Mouse (Mus musculus): ENCODE results near the gene Gna15.

The Gna15 gene

DNA sequence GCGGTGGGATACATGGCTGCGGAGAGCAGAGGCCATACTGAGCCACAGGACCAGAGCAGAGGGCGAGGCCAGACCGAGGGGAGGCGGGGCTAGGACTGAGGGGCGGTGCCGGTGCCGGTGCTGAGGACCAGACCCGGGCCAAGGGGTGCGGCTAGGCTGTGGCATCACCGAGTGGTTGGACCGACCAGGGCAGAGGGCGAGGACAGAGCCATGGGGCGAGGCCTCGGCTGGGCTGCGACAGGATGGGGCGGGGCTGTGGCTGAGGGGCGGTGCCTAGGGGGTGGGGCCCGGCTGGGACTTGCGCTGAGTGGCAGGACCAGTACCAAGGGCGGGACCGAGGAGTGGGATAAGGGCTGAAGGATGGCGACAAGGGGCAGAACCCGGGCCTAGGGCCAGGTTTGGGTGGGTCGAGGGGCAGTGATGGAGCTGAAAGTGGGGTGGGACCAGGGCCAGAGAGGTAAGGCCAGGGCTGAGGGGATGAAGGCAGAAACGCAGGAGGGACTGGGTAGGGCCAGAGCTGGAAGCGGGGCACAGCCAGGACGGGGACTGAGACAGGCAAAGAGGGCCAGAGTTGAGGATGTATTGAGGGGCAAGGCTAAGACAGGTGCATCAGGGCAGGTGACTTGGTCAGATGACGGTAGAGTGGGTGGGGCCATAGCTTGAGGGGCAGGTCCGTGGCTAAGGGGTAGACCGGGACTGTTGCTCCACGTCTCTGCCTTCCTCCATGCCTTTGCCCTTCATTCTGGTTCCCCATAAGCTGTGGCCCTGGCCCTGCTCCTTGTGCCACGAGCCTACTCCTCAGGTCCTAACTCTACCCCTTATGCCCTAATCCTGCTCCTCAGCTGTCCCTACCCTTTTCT, 59.4 kb downstream of the Gna15 start:
- DNase-seq = peak; percentile 33

DNA sequence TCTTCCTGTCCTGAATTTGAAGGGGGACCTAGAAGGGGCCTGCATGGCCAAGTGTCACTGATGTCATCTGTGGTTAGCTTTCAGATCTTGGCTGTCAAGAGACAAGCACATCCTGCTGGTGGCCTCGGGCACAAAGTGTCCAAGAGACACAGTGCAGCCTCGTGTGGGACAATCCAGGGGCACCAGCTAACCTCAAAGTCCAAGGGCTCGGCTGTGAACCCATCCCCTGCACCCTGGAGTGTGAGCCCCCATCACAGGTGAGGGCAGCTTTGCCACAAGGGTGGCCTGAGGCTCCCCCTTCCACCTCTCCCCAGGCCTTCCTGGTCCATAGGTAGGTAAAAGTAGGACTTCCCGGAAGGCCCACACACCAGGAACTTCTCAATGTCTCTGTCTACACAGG, 60.5 kb downstream of the Gna15 start:
- no peak for DNase-seq

DNA sequence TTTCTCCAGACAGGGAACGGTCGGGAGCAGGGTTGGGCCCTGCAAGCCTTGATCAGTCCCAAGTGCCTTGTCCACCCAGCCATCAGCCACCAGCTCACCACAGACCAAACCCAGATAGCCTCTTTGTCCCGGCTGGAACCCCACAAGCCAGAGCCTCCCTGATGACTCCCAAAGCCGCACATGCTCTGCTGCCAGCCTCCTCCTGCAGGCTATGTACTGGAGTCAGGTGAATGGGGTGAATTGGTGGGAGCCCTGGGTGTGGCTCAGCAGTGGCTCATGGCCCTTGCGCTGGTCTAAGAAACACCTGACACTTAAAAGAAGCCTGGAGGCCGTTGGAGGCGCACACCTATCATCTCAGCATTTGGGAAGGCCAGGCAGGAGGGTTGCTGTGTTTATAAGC, 61.1 kb downstream of the Gna15 start:
- no peak for DNase-seq

DNA sequence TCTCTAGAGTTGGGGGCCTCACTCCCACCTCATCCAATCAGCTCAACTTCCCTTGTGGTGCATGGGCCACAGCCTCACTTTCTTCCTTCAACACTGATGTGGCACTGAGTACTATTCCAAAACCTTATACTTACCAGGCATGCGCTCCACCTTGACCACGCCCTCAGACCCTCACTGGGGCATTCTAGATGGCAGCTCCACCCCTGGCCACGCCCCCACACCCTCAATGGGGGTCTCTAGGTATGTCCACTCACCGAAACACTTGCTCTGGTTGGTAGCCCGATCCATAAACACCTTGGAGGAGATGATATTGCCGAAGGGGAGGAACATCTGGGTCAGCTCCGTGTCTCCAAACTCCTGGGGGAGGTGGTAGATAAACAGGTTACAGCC, 61.6 kb downstream of the Gna15 start:
- DNase-seq = no peak

DNA sequence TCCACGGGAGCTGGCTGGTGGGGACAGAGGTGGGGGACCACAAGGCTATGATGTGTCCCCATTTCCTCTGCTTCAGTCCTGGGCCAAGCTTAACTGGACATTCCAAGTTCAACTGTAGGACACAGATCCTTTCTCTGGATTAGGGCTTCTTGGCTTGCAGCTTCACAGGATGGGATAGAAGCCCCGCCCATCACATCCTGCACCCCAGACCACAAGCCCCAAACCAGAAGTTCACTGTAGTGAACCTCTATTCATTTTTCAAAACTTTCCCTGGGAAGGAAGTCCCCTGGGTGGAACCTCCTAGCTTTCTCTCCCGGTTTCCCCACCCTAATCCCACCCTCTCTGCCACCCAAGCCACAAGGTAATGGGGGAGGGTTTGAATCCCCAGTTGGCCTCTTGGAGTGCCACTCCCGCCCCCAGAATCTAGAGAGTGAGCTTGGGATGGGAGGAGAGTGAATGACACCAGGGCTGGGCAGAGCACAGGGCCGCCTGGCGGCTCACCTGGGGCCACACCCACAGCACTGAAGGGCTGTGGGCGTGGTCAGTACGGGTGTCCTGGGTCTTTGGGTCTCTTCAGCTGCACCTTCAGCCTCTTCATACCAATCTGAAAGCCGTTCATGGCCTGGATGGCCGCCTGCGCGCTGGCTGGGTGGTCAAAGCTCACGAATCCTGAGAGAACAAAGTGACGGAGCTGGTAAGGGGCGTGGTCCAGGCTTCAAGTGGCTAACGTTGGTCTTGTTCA, 62.2 kb downstream of the Gna15 start:
- no peak for DNase-seq

DNA sequence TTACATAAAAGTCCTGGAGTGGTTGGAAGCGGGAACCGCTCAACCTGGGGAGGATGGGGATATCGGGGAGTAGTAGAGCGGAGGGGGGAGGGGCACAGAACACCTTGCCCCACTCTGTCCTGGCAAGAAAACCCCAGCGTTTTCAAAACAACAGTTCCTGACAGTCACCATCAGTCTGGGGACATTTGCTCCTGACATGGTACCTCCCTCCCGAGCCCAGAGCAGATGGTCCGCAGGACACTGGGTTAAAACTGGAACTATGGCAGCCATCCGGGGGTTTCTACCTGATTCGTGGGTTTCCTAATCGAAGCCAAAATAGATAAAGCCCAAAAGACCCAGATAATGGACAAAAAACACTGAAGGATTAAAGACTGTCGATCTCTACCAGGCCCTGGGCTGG, 63.1 kb downstream of the Gna15 start:
- no peak for DNase-seq

DNA sequence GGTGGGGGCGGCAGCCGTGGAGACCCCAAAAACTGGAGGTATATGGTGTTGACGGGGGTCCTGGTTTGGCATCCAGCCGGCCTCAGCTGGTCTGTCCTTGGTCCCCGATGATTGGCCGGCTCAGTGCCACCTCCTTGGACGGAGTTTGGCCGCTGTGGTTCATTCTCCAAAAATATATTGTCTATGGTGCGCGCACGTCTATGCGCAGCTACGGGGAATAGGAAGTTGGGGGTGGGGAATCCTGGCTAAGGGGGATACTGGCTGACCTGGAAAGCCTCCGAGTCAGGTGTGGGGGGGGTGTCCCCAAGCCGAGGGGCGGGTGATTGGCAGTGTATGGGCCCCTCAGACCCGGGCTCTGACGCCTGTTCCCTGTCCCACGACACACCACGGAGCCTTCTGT, 63.6 kb downstream of the Gna15 start:
- no peak for DNase-seq

DNA sequence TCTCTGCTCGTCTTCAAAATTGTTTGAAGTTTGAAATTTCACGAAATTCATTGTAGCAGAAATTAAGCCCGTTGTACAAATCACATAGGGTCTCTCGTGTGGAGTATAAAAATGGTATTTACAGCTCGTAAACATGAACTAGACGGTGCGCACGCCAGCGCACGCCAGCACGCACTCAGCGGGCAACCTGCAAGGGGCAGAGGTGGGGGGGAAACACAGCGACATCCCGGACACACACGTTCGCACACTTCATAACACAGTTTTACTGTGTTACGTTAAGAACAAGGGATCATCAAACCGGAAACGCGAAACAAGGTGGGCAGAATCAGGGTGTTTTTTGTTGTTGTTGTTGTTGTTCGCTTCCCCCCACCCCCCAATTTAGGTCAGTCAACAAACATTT, 64.6 kb downstream of the Gna15 start:
- no peak for DNase-seq

DNA sequence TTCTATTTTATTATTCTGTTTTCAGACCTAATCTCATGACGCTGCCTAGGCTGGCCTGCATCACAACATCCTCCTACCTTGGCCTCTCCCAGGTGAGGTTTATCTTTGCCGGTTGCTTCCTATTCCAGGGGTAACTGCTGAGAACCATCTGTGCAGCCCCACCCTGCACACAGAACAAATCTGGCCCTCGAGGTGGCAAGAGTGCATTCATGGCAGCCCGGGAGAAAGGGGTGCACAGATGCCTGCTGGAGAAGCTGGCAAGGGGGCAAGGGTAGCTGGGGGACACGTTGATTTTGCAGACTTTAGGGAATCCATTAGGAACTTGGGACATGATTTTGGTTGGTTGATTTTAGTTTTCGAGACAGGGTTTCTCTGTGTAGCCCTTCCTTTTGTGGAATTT, 65.8 kb downstream of the Gna15 start:
- no peak for DNase-seq

DNA sequence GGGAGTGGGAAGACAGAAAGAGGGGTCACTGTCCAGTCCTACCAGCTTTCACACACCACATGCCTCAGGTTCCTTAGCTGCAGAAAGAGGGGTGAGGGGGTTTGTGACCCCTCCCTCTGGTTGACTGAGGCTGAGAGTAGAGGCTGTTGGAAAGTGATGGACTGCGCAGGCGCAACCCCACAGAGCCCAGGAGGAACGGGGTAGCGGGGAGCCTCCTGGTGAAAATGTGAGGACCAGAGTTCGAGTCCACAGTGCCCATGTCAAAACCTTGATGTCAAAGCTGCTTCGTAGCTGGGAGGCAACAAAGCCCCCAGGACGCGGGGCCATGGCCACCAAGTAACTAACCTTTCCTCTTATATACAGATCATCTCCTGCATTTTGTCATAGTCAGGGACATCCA, 66.4 kb downstream of the Gna15 start:
- DNase-seq = no peak

DNA sequence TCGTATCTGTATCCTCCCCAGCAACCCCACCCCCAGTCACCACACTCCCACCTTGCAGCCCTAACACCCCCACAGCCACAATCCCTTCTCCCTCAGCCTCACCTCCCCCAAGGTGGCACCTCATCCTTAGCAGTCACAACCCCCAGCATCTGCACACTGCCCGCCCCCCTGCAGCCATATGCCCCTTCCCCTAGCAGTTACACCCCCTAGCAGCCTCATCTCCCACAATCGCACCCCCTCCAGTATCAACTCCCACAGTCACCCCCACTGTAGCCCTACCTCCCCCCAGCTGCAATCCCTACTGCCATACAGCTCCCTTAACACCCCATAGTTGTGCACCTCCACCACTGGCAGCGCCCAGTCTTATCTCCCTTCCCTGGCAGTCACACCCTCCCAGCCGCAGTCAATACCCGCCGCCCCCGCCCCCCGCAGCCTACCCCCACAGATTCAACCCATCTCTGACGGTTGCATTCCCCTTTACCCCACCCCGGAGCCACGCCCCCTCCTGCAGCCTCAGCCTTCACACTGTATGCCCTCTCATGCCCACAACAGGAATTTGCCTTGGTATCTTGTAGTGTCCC, 67.0 kb downstream of the Gna15 start:
- no peak for DNase-seq

DNA sequence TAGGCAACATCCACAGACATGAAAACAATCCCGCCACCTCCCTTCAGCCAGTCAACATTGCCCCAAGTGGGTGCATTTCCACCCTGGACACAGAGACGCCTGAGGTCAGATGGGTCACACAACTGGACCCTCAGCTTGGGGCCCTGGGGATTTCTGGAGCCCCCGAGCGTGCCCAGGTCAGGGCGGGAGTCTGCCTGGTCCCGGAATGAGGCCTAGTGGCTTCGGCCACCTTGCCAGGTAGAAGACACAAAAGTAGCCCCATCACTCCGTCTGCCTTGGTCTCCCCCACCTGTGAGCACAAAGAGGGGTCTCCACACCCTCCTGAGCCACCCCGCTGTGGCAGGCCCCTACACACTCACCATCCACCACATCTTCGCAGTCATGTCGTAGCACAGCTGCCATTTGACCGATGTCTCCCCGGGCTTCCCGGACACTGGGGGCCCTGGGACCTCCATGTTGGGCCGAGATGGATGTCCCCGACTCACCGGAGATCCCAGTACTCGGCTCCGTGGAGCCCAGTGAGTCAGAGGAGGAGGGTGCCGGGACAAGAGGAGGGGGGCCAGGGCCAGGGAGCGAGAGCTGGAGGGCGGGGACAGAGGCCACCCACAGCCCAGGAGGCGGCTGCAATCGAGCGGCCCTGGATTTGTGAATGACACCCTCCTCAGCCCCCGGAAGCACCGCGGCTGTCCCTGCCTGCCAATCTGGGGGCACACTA, 68.7 kb downstream of the Gna15 start, which contains the start of gene Nfic:
Nfic (minus strand) TSS at position 455 of the 715 bp plus-strand sequence.
- no peak for DNase-seq

DNA sequence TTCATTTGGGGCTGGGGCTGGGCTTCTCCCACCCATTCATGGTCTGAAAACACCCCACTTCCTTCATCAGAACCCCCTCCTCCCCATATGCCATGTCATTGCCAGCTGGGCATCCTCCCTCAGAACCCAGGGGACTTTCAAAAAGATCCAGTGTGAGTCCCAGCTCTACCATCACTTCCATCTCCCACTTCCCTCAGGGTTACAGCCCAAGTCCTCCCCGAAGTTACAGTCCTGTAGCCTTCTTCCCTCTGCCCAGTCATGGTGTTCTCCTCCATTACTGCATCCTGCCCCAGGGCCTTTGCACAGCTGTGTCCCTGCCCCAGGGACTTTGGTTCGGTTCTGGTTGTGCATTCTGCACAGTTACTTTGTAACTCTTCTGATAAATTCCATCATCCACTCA, 69.9 kb downstream of the Gna15 start:
- DNase-seq = no peak

DNA sequence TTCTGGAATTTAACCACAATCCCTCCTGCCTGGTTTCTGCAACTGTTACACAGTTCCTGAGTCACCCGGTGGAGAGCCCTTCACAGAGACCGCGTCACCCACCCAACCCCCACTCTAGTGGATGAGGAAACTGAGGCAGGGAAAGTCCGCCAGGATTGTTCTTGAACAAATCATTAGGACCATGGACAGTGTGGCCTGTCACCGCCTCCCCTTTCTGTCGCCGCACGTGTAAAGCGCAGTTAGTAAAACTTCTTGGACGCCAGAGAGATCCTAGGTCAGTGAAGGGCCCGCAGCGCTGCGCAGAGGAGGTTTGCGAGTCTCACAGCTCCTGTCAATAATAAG, 71.1 kb downstream of the Gna15 start:
- DNase-seq = no peak

Data from kidney, adult 18-20 months (tissue).